Mouse (Mus musculus) stomach, embryonic 14.5 days (tissue): Measurements from ENCODE around the gene BC049352. TPM values are rescaled to one million over a fixed set of nuclear protein-coding genes. Genes with fewer than 3 reads are reported as not detected.

Experiments used
- ATAC-seq: fragments of 200-750 bp; cut with Nextera tagmentation; 2 replicates; pipeline ENCODE4 v1.8.0; 2017; ENCODE audit warnings: low read depth, moderate TSS enrichment; ENCODE audit not compliant: insufficient number of reproducible peaks, insufficient read depth, low FRiP score
- H3K27ac ChIP-seq: fragments of 300-500 bp; sonication (generic); 2 replicates; pipeline ENCODE4 v1.5.1; 2014; ENCODE audit warnings: mild to moderate bottlenecking, low read length, moderate library complexity, mixed read lengths
- H3K27me3 ChIP-seq: fragments of 300-500 bp; sonication (generic); 2 replicates; pipeline ENCODE4 v1.6.1; 2014; ENCODE audit warnings: low read length, control low read depth, mixed read lengths; ENCODE audit not compliant: control insufficient read depth, insufficient read depth
- H3K36me3 ChIP-seq: fragments of 300-500 bp; sonication (generic); 2 replicates; pipeline ENCODE4 v1.6.1; 2014; ENCODE audit warnings: mild to moderate bottlenecking, control low read depth, low read length, moderate library complexity, mixed read lengths; ENCODE audit not compliant: control insufficient read depth, insufficient read depth
- H3K4me1 ChIP-seq: fragments of 300-500 bp; sonication (generic); 2 replicates; pipeline ENCODE4 v1.6.1; 2014; ENCODE audit warnings: low read length, control low read depth, mixed read lengths; ENCODE audit not compliant: control insufficient read depth, insufficient read depth
- H3K4me2 ChIP-seq: fragments of 300-500 bp; sonication (generic); replicated peaks from 2 replicates; pipeline ENCODE4 v1.6.1; 2014; ENCODE audit warnings: low read depth, low read length, control low read depth
- H3K4me3 ChIP-seq: fragments of 300-500 bp; sonication (generic); 2 replicates; pipeline ENCODE4 v1.5.1; 2014; ENCODE audit warnings: low read depth, low read length, control low read depth
- H3K9ac ChIP-seq: fragments of 300-500 bp; sonication (generic); replicated peaks from 2 replicates; pipeline ENCODE4 v1.6.1; 2014; ENCODE audit warnings: low read depth, mild to moderate bottlenecking, control low read depth, low read length, moderate library complexity, mixed read lengths
- H3K9me3 ChIP-seq: fragments of 300-500 bp; sonication (generic); 2 replicates; pipeline ENCODE4 v1.6.1; 2016; ENCODE audit warnings: low read depth, low read length, control low read depth; ENCODE audit not compliant: control insufficient read depth
- WGBS: fragments of 180-500 bp; shearing (Covaris S2); extraction: QIAGEN DNeasy Blood & Tissue Kit; methylation state at CpG from one replicate; pipeline ENCODE4 v1.1.7; 2014; 5-methylcytosine and 5-hydroxymethylcytosine counted together
- polyA plus RNA-seq: library from polyadenylated mRNA; unstranded; fragments of >200 nt; fragmentation: Nextera tagmentation; extraction: Ambion mirVana; gene quantifications from 2 replicates; pipeline ENCODE4 v1.2.1, GENCODE M21; 2014

BC049352 gene
- polyA plus RNA-seq, 1 experiment from 2014 or later, result not detected

GRCm38 (mm10) chr9:45250306-45250705 lies 68.5 kb downstream of the BC049352 start:
- H3K36me3 ChIP-seq, result no peaks in the 10 kb centered on the region
- 82% methylated on average over 7 of the region's 7 CpGs for WGBS
- H3K27me3 ChIP-seq, result no peaks in the 10 kb centered on the region
- ATAC-seq, result no peak
- H3K4me1 ChIP-seq, result no peaks in the 10 kb centered on the region
- no peak overlapping the region for H3K9ac ChIP-seq
- no peak overlapping the region for H3K27ac ChIP-seq
- H3K4me3 ChIP-seq, result no peak overlapping the region
- no peak overlapping the region for H3K4me2 ChIP-seq
- no peaks in the 10 kb centered on the region for H3K9me3 ChIP-seq

- Histone ChIP-seq H3K4me2 (no peak overlapping the region), H3K4me1 (no peaks in the 10 kb centered on the region), H3K9me3 (no peaks in the 10 kb centered on the region), H3K9ac (no peak overlapping the region), H3K27ac (no peak overlapping the region), H3K36me3 (no peaks in the 10 kb centered on the region), H3K4me3 (no peak overlapping the region), H3K27me3 (no peaks in the 10 kb centered on the region)
- 70% methylated on average over 3 of the region's 3 CpGs for WGBS
- ATAC-seq, result no peak
Observed at GRCm38 (mm10) chr9:45251281-45251680, 69.5 kb downstream of the BC049352 start.

GRCm38 (mm10) chr9:45251990-45252389 lies 70.2 kb downstream of the BC049352 start:
- WGBS, result 67% methylated on average over 4 of the region's 4 CpGs

DNA sequence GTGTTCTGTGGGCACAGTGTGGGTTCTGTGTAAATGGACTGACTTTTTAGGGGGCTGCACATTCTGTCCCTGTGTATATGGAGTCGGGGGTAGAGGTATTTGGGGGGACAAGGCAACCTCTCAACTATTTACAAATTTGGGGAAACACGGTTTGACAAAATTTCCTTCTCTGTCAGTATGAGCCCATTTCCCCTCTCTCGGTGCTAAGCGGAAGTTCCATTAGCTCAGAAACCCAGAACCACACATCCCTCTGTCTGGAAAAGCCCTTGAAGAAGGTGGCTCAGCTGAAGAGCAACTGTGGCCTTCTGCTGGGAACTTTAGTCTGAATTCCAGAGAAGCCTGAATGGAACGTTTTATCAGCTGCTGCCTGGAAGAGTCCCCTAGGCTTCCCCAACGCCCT lies 70.6 kb downstream of the BC049352 start:
- H3K9me3 ChIP-seq, result no peaks in the 10 kb centered on the region
- H3K4me3 ChIP-seq, result no peak overlapping the region
- no peak overlapping the region for H3K4me2 ChIP-seq
- no peak overlapping the region for H3K9ac ChIP-seq
- 70% methylated on average over 6 of the region's 6 CpGs for WGBS
- H3K27me3 ChIP-seq, result no peaks in the 10 kb centered on the region
- H3K4me1 ChIP-seq, result no peaks in the 10 kb centered on the region
- no peak overlapping the region for H3K27ac ChIP-seq
- no peaks in the 10 kb centered on the region for H3K36me3 ChIP-seq
- no peak for ATAC-seq

More at GRCm38 (mm10) chr9:45251990-45252389, 70.2 kb downstream of the BC049352 start:
- H3K9ac ChIP-seq, result no peak overlapping the region
- no peak overlapping the region for H3K27ac ChIP-seq
- H3K36me3 ChIP-seq, result no peaks in the 10 kb centered on the region
- no peaks in the 10 kb centered on the region for H3K27me3 ChIP-seq
- no peak overlapping the region for H3K4me3 ChIP-seq
- no peak for ATAC-seq
- H3K9me3 ChIP-seq, result no peaks in the 10 kb centered on the region
- no peaks in the 10 kb centered on the region for H3K4me1 ChIP-seq
- H3K4me2 ChIP-seq, result no peak overlapping the region

GRCm38 (mm10) chr9:45254021-45254420 lies 72.2 kb downstream of the BC049352 start:
- Histone ChIP-seq H3K4me2 (no peak overlapping the region), H3K9ac (no peak overlapping the region), H3K4me3 (no peak overlapping the region), H3K4me1 (no peaks in the 10 kb centered on the region), H3K27me3 (no peaks in the 10 kb centered on the region), H3K36me3 (no peaks in the 10 kb centered on the region), H3K27ac (no peak overlapping the region), H3K9me3 (no peaks in the 10 kb centered on the region)
- 56% methylated on average over 6 of the region's 6 CpGs for WGBS
- no peak for ATAC-seq

DNA sequence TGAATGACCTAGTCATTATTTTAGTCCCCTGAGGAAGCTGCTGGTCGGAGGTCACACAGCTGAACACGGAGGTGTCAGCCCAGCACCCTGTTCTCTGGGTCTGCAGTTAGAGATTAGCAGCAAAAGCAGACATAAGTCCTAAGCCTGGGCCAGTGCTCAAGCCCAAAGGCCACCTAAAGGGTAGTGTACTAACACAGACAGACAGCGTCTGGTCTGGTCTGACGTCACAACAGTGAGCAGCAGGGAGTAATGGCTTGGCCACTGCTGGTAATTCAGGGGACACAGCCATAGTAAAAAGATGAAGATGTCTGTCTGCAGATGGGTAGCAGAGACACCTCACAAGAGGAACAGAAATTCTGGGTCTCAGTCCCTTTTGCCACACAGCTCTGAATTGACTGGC lies 72.8 kb downstream of the BC049352 start:
- Histone ChIP-seq H3K27ac (no peak overlapping the region), H3K4me1 (no peaks in the 10 kb centered on the region), H3K9ac (no peak overlapping the region), H3K27me3 (no peaks in the 10 kb centered on the region), H3K4me3 (no peak overlapping the region), H3K4me2 (no peak overlapping the region), H3K36me3 (no peaks in the 10 kb centered on the region), H3K9me3 (no peaks in the 10 kb centered on the region)
- 62% methylated on average over 4 of the region's 4 CpGs for WGBS
- no peak for ATAC-seq

- no peaks in the 10 kb centered on the region for H3K27me3 ChIP-seq
- no peak overlapping the region for H3K27ac ChIP-seq
- H3K4me3 ChIP-seq, result no peak overlapping the region
- no peak for ATAC-seq
- no peak overlapping the region for H3K4me2 ChIP-seq
- H3K9ac ChIP-seq, result no peak overlapping the region
- H3K36me3 ChIP-seq, result no peaks in the 10 kb centered on the region
- 84% methylated on average over 4 of the region's 4 CpGs for WGBS
- no peaks in the 10 kb centered on the region for H3K4me1 ChIP-seq
- H3K9me3 ChIP-seq, result no peaks in the 10 kb centered on the region
Observed at GRCm38 (mm10) chr9:45255431-45255830, 73.6 kb downstream of the BC049352 start.

GRCm38 (mm10) chr9:45255967-45256366 lies 74.2 kb downstream of the BC049352 start:
- ATAC-seq, result no peak
- Histone ChIP-seq H3K4me2 (no peak overlapping the region), H3K27ac (no peak overlapping the region), H3K27me3 (no peaks in the 10 kb centered on the region), H3K9me3 (no peaks in the 10 kb centered on the region), H3K36me3 (no peaks in the 10 kb centered on the region), H3K4me3 (no peak overlapping the region), H3K9ac (no peak overlapping the region), H3K4me1 (no peaks in the 10 kb centered on the region)
- 81% methylated on average over 5 of the region's 5 CpGs for WGBS

DNA sequence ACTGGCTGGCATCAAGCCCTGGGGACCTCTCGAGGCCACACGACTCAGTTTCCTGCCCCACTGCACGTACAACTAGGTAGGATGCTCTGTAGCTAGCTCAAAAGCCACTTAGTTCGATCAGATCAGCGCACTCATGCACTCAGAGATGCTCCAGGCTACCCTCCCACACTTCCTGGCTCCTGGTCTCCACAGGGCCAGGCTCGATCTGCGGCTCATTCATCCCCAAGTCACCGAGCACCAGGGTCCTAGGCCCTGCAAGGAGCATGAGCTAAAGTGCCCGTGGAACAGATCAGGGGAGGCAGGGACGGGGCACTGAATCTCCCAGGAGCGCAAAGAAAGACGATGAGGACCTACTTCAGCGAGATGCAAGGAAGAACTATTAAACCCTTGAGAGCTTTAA lies 77.3 kb downstream of the BC049352 start:
- Histone ChIP-seq H3K9ac (no peak overlapping the region), H3K27me3 (no peaks in the 10 kb centered on the region), H3K9me3 (no peaks in the 10 kb centered on the region), H3K4me2 (no peak overlapping the region), H3K4me3 (no peak overlapping the region), H3K4me1 (no peaks in the 10 kb centered on the region), H3K36me3 (no peaks in the 10 kb centered on the region), H3K27ac (no peak overlapping the region)
- WGBS, result 81% methylated on average over 13 of the region's 13 CpGs
- ATAC-seq, result no peak
